Mouse (Mus musculus) heart, embryonic 11.5 days (tissue): ENCODE measurements at regions not wholly inside any gene's neighbourhood (a gene's known extent, or its start where the extent isn't known, plus 50 kb on each side); places are given as distances from the start of the nearest gene placed in this dataset.

ENCODE experiments used
- ATAC-seq: fragments of 200-750 bp; cut with Nextera tagmentation; replicated peaks from 2 replicates; pipeline ENCODE4 v1.8.0; 2017; ENCODE audit warnings: moderate library complexity; ENCODE audit not compliant: insufficient number of reproducible peaks, low FRiP score, low TSS enrichment
- H3K27ac ChIP-seq: fragments of 300-500 bp; sonication (generic); 2 replicates; pipeline ENCODE4 v1.5.1; 2014; ENCODE audit warnings: mild to moderate bottlenecking, low read depth, low read length
- H3K27me3 ChIP-seq: fragments of 300-500 bp; sonication (generic); 2 replicates; pipeline ENCODE4 v1.6.1; 2014; ENCODE audit warnings: mild to moderate bottlenecking, low read length, mixed read lengths; ENCODE audit not compliant: control insufficient read depth, insufficient read depth
- H3K36me3 ChIP-seq: fragments of 300-500 bp; sonication (generic); 2 replicates; pipeline ENCODE4 v1.6.1; 2014; ENCODE audit warnings: mild to moderate bottlenecking, low read length, moderate library complexity, mixed read lengths; ENCODE audit not compliant: control insufficient read depth, insufficient read depth
- H3K4me1 ChIP-seq: fragments of 300-500 bp; sonication (generic); 2 replicates; pipeline ENCODE4 v1.6.1; 2014; ENCODE audit warnings: low read length; ENCODE audit not compliant: control insufficient read depth, insufficient read depth
- H3K4me2 ChIP-seq: fragments of 300-500 bp; sonication (generic); 2 replicates; pipeline ENCODE4 v1.6.1; 2014; ENCODE audit warnings: mild to moderate bottlenecking, moderate library complexity
- H3K4me3 ChIP-seq: fragments of 300-500 bp; sonication (generic); 2 replicates; pipeline ENCODE4 v1.5.1; 2014; ENCODE audit warnings: low read depth, low read length
- H3K9ac ChIP-seq: fragments of 300-500 bp; sonication (generic); 2 replicates; pipeline ENCODE4 v1.6.1; 2014; ENCODE audit warnings: mild to moderate bottlenecking, low read depth, low read length, moderate library complexity
- H3K9me3 ChIP-seq: fragments of 300-500 bp; sonication (generic); replicated peaks from 2 replicates; pipeline ENCODE4 v1.6.1; 2016; ENCODE audit warnings: low read length; ENCODE audit not compliant: control insufficient read depth
- WGBS: fragments of 180-500 bp; shearing (Covaris S2); extraction: QIAGEN DNeasy Blood & Tissue Kit; methylation state at CpG from one replicate; pipeline ENCODE4 v1.1.7; 2014; ENCODE audit not compliant: insufficient replicate concordance; 5-methylcytosine and 5-hydroxymethylcytosine counted together

- H3K4me3 ChIP-seq = no peak overlapping the region
- no peak for ATAC-seq
- no peaks in the 10 kb centered on the region for H3K9me3 ChIP-seq
- 75% methylated on average over 2 of the region's 2 CpGs for WGBS
- H3K9ac ChIP-seq = no peak overlapping the region
- H3K27me3 ChIP-seq = no peaks in the 10 kb centered on the region
- no peak overlapping the region for H3K27ac ChIP-seq
- H3K4me1 ChIP-seq = no peaks in the 10 kb centered on the region
- H3K4me2 ChIP-seq = no peak overlapping the region
- H3K36me3 ChIP-seq = no peaks in the 10 kb centered on the region
Observed at GRCm38 (mm10) chr3:19829752-19830151, 127.1 kb upstream of the Cp start.

- Histone ChIP-seq H3K27me3 (no peaks in the 10 kb centered on the region), H3K36me3 (no peaks in the 10 kb centered on the region), H3K4me2 (no peak overlapping the region), H3K9me3 (no peaks in the 10 kb centered on the region), H3K4me1 (no peaks in the 10 kb centered on the region; the same call in 1 of the 2 replicates), H3K9ac (no peak overlapping the region), H3K4me3 (no peak overlapping the region), H3K27ac (no peak overlapping the region)
- 75% methylated on average over 6 of the region's 6 CpGs for WGBS
- ATAC-seq = no peak
Observed at GRCm38 (mm10) chr3:19848031-19848735, 108.7 kb upstream of the Cp start.

GRCm38 (mm10) chr3:19848736-19849269, 108.1 kb upstream of the Cp start:
- WGBS = 68% methylated on average over 1 of the region's 1 CpGs
- H3K4me2 ChIP-seq = no peak overlapping the region

GRCm38 (mm10) chr3:19882623-19883022, 74.2 kb upstream of the Cp start:
- WGBS = 69% methylated on average over 2 of the region's 2 CpGs
- Histone ChIP-seq H3K36me3 (no peaks in the 10 kb centered on the region), H3K4me2 (no peak overlapping the region), H3K27me3 (no peaks in the 10 kb centered on the region), H3K4me1 (no peaks in the 10 kb centered on the region), H3K9me3 (no peaks in the 10 kb centered on the region), H3K9ac (no peak overlapping the region), H3K4me3 (no peak overlapping the region), H3K27ac (no peak overlapping the region)
- no peak for ATAC-seq

More at GRCm38 (mm10) chr3:19848736-19849269, 108.1 kb upstream of the Cp start:
- H3K9ac ChIP-seq = no peak overlapping the region
- H3K36me3 ChIP-seq = no peaks in the 10 kb centered on the region
- no peaks in the 10 kb centered on the region for H3K27me3 ChIP-seq
- ATAC-seq = no peak
- no peaks in the 10 kb centered on the region for H3K9me3 ChIP-seq
- no peaks in the 10 kb centered on the region; the same call in 1 of the 2 replicates for H3K4me1 ChIP-seq
- H3K27ac ChIP-seq = no peak overlapping the region
- no peak overlapping the region for H3K4me3 ChIP-seq

GRCm38 (mm10) chr3:19888405-19888804, 68.4 kb upstream of the Cp start:
- H3K27ac ChIP-seq = no peak overlapping the region
- no peak overlapping the region for H3K4me3 ChIP-seq

GRCm38 (mm10) chr3:19894258-19894629, 62.6 kb upstream of the Cp start:
- peak overlapping the region; percentile 69 for H3K9ac ChIP-seq
- H3K4me1 ChIP-seq = peaks cover 3% of the 10 kb centered on the region; the same call in 1 of the 2 replicates
- peak; percentile 47 for ATAC-seq
- H3K27me3 ChIP-seq = no peaks in the 10 kb centered on the region
- H3K4me3 ChIP-seq = peak overlapping the region; percentile 86
- H3K9me3 ChIP-seq = no peaks in the 10 kb centered on the region
- H3K4me2 ChIP-seq = peak overlapping the region; percentile 67
- 0 out of 2 replicates have a peak, but pooled peaks cover 4% of the 10 kb centered on the region for H3K36me3 ChIP-seq
- no peak overlapping the region for H3K27ac ChIP-seq
- WGBS = 5% methylated on average over 10 of the region's 10 CpGs

More at GRCm38 (mm10) chr3:19888405-19888804, 68.4 kb upstream of the Cp start:
- H3K9me3 ChIP-seq = no peaks in the 10 kb centered on the region
- H3K9ac ChIP-seq = no peak overlapping the region
- H3K4me2 ChIP-seq = no peak overlapping the region
- ATAC-seq = no peak
- H3K36me3 ChIP-seq = no peaks in the 10 kb centered on the region
- no peaks in the 10 kb centered on the region for H3K27me3 ChIP-seq
- no peaks in the 10 kb centered on the region for H3K4me1 ChIP-seq

GRCm38 (mm10) chr3:19894630-19895578, 62.0 kb upstream of the Cp start:
- peaks cover 3% of the 10 kb centered on the region; the same call in 1 of the 2 replicates for H3K4me1 ChIP-seq
- H3K4me3 ChIP-seq = peak overlapping the region; percentile 86
- H3K27me3 ChIP-seq = no peaks in the 10 kb centered on the region
- peak overlapping the region; percentile 60 for H3K27ac ChIP-seq
- peak; percentile 98 for ATAC-seq
- under 1% methylated on average over 68 of the region's 68 CpGs for WGBS
- H3K4me2 ChIP-seq = peak overlapping the region; percentile 77
- 0 out of 2 replicates have a peak, but pooled peaks cover 4% of the 10 kb centered on the region for H3K36me3 ChIP-seq
- no peaks in the 10 kb centered on the region for H3K9me3 ChIP-seq
- peak overlapping the region; percentile 90 for H3K9ac ChIP-seq

- H3K9ac ChIP-seq = peak overlapping the region; percentile 90
- peak overlapping the region; percentile 77 for H3K4me2 ChIP-seq
- WGBS = 46% methylated on average over 5 of the region's 5 CpGs
- 0 out of 2 replicates have a peak, but pooled peaks cover 4% of the 10 kb centered on the region for H3K36me3 ChIP-seq
- no peak for ATAC-seq
- H3K27ac ChIP-seq = no peak overlapping the region
- H3K9me3 ChIP-seq = no peaks in the 10 kb centered on the region
- no peaks in the 10 kb centered on the region for H3K27me3 ChIP-seq
- peak overlapping the region; percentile 86 for H3K4me3 ChIP-seq
- peaks cover 3% of the 10 kb centered on the region; the same call in 1 of the 2 replicates for H3K4me1 ChIP-seq
Observed at GRCm38 (mm10) chr3:19895755-19896154, 61.1 kb upstream of the Cp start.
